Mouse (Mus musculus) stomach, postnatal 0 days (tissue): ENCODE results near the gene Gatad1. TPM values are rescaled to one million over a fixed set of nuclear protein-coding genes. Genes with fewer than 3 reads are reported as not detected.

Experiments used
- ATAC-seq: fragments of 200-750 bp; cut with Nextera tagmentation; 2 replicates; pipeline ENCODE4 v1.8.0; 2017; ENCODE audit not compliant: low FRiP score, low TSS enrichment
- DNase-seq: peaks from one replicate; pipeline ENCODE4 v3.0.0-alpha.2; 2016; ENCODE audit warnings: low spot score
- H3K27ac ChIP-seq: fragments of 300-500 bp; sonication (generic); replicated peaks from 2 replicates; pipeline ENCODE4 v1.5.1; 2014; ENCODE audit warnings: mild to moderate bottlenecking, control low read depth
- H3K27me3 ChIP-seq: fragments of 300-500 bp; sonication (generic); 2 replicates; pipeline ENCODE4 v1.6.1; 2014; ENCODE audit warnings: low read length; ENCODE audit not compliant: control insufficient read depth, insufficient read depth
- H3K36me3 ChIP-seq: fragments of 300-500 bp; sonication (generic); 2 replicates; pipeline ENCODE4 v1.6.1; 2014; ENCODE audit warnings: low read length, mixed read lengths; ENCODE audit not compliant: control insufficient read depth, insufficient read depth
- H3K4me1 ChIP-seq: fragments of 300-500 bp; sonication (generic); replicated peaks from 2 replicates; pipeline ENCODE4 v1.6.1; 2014; ENCODE audit warnings: antibody characterized with exemption; ENCODE audit not compliant: control insufficient read depth, insufficient read depth
- H3K4me2 ChIP-seq: fragments of 300-500 bp; sonication (generic); replicated peaks from 2 replicates; pipeline ENCODE4 v1.6.1; 2014; ENCODE audit warnings: low read depth, mild to moderate bottlenecking, control low read depth, moderate library complexity
- H3K4me3 ChIP-seq: fragments of 300-500 bp; sonication (generic); 2 replicates; pipeline ENCODE4 v1.5.1; 2014; ENCODE audit warnings: low read depth, low read length, control low read depth
- H3K9ac ChIP-seq: fragments of 300-500 bp; sonication (generic); 2 replicates; pipeline ENCODE4 v1.6.1; 2014; ENCODE audit warnings: mild to moderate bottlenecking, low read length, control low read depth, mixed read lengths
- H3K9me3 ChIP-seq: fragments of 300-500 bp; sonication (generic); 2 replicates; pipeline ENCODE4 v1.6.1; 2016; ENCODE audit warnings: low read length; ENCODE audit not compliant: control insufficient read depth
- CTCF ChIP-seq: IDR thresholded peaks from 2 replicates; pipeline ENCODE4 v1.5.1; 2016; ENCODE audit warnings: antibody characterized with exemption, low read depth, mild to moderate bottlenecking, moderate library complexity
- EP300 ChIP-seq: optimal IDR thresholded peaks from 2 replicates; pipeline ENCODE3; 2016; ENCODE audit warnings: antibody characterized with exemption
- WGBS: fragments of 180-500 bp; shearing (Covaris S2); extraction: QIAGEN DNeasy Blood & Tissue Kit; methylation state at CpG from one replicate; pipeline ENCODE4 v1.1.7; 2014; 5-methylcytosine and 5-hydroxymethylcytosine counted together
- polyA plus RNA-seq: library from polyadenylated mRNA; unstranded; fragments of >200 nt; fragmentation: Nextera tagmentation; extraction: Ambion mirVana; gene quantifications from 2 replicates; pipeline ENCODE4 v1.2.1, GENCODE M21; 2015

The Gatad1 gene
- polyA plus RNA-seq, 1 experiment from 2014 or later = 40.6 TPM

DNA sequence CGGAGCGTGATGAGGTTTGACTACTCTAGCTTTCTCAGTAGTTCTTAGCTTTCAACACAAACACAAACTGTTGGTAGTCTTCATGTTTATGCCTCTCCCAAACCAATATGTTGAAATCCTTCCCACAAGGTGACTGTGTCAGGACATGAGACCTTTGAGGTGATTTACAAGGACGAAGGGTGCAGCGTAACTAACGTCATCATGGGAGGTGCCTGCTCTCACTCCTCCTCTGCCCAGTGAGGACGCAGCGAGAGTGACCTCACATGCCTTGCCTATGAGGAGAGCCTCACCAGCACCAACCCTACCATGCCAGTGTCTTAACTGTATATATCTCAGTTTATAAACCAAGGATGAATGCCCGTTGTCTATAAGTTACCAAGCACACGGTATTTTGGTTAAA is 49.9 kb downstream of the Gatad1 start:
- DNase-seq = no peak
- H3K27me3 ChIP-seq = no peaks in the 10 kb centered on the region
- no peaks in the 10 kb centered on the region for H3K4me1 ChIP-seq
- no peak for ATAC-seq
- 91% methylated on average over 9 of the region's 9 CpGs for WGBS
- no peak overlapping the region for H3K9ac ChIP-seq
- H3K4me3 ChIP-seq = no peak overlapping the region
- H3K27ac ChIP-seq = no peak overlapping the region
- peaks cover 4% of the 10 kb centered on the region for H3K36me3 ChIP-seq
- TF ChIP-seq CTCF (no peak), EP300 (no peak)
- H3K4me2 ChIP-seq = no peak overlapping the region
- no peaks in the 10 kb centered on the region for H3K9me3 ChIP-seq

DNA sequence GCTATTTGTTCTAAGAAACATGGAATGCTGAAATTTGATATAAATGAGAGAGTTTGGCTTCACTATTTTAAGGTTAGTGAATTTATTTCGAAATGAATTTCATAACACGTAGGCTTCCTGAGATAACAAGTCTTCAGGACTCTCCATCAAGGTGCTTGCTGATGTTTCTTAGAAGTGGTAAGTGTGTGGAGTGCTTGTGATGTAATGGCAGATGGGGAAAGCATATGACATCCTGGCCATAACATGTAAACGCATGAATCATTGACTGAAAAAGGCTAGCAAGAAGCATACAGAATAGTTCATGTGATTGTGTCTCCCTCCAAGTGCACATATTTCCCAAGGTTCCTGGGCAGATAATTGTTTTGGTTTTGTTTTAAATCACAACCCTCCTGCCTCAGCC is 56.2 kb downstream of the Gatad1 start:
- TF ChIP-seq CTCF (no peak), EP300 (no peak)
- Histone ChIP-seq H3K36me3 (no peaks in the 10 kb centered on the region; the same call in 1 of the 2 replicates), H3K4me1 (0 out of 2 replicates have a peak, but pooled peaks cover 2% of the 10 kb centered on the region), H3K4me3 (no peak overlapping the region), H3K4me2 (no peak overlapping the region), H3K27me3 (no peaks in the 10 kb centered on the region), H3K9ac (no peak overlapping the region), H3K9me3 (no peaks in the 10 kb centered on the region), H3K27ac (no peak overlapping the region)
- ATAC-seq (no peak), DNase-seq (no peak)
- WGBS = 91% methylated on average over 3 of the region's 3 CpGs

GRCm38 (mm10) chr5:3600298-3600697 is 56.7 kb downstream of the Gatad1 start:
- no peaks in the 10 kb centered on the region for H3K9me3 ChIP-seq

DNA sequence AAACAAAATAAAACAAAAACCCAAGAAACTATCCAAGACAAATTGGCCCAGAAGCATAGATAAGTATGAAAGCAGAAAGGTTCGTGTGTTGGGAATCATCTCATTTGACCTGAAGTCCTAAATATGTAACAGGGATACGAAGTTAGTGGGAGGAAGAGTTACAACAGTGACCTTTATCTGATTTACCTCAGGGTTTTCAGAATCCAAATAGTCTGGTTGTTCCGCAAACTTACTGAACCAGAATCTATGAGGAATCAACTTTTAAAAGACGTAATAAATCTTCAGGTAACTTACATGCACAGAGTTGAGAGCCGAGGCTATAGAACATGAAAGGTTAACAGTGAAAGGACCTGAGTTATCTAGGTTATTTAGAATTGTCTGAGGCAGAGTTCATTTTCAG is 58.2 kb downstream of the Gatad1 start:
- Histone ChIP-seq H3K4me2 (no peak overlapping the region), H3K27me3 (no peaks in the 10 kb centered on the region), H3K9ac (no peak overlapping the region), H3K4me3 (no peak overlapping the region), H3K27ac (no peak overlapping the region), H3K9me3 (no peaks in the 10 kb centered on the region), H3K4me1 (peaks cover 4% of the 10 kb centered on the region; the same call in 1 of the 2 replicates), H3K36me3 (no peaks in the 10 kb centered on the region)
- DNase-seq = no peak
- 86% methylated on average over 5 of the region's 5 CpGs for WGBS
- ATAC-seq = no peak
- TF ChIP-seq EP300 = no peak
- TF ChIP-seq CTCF = no peak

More at GRCm38 (mm10) chr5:3600298-3600697, 56.7 kb downstream of the Gatad1 start:
- H3K27me3 ChIP-seq = no peaks in the 10 kb centered on the region
- H3K9ac ChIP-seq = no peak overlapping the region
- no peak overlapping the region for H3K27ac ChIP-seq
- peaks cover 2% of the 10 kb centered on the region; the same call in 1 of the 2 replicates for H3K4me1 ChIP-seq
- no peak overlapping the region for H3K4me2 ChIP-seq
- no peak for TF ChIP-seq EP300
- TF ChIP-seq CTCF = no peak
- ATAC-seq (no peak), DNase-seq (no peak)
- no peak overlapping the region for H3K4me3 ChIP-seq
- H3K36me3 ChIP-seq = no peaks in the 10 kb centered on the region
- WGBS = 83% methylated on average over 1 of the region's 1 CpGs

DNA sequence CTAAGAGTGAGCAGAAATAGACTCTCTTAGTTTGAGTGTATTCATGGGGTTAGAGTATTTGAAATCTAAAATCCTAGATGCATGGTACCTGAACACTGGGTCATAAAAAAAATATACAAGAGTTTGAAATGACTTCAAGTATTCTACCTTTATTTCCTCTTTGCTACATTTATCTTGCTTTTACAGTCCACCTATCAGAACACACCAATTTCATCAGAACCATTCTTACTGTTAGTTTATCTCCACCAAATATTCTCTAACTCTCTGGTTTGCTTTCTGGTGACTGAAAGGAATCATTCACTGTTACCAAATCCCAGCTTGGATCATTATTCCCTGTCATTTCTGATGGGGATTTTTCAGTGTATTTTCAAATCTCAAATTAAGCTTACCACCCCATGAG is 59.8 kb downstream of the Gatad1 start:
- Histone ChIP-seq H3K9ac (no peak overlapping the region; the same call in 1 of the 2 replicates), H3K27ac (no peak overlapping the region), H3K4me2 (peak overlapping the region; percentile 66), H3K9me3 (no peaks in the 10 kb centered on the region), H3K4me1 (peaks cover 4% of the 10 kb centered on the region; the same call in 1 of the 2 replicates), H3K27me3 (no peaks in the 10 kb centered on the region), H3K4me3 (no peak overlapping the region), H3K36me3 (no peaks in the 10 kb centered on the region)
- no peak for ATAC-seq
- DNase-seq = no peak
- TF ChIP-seq EP300 (no peak), CTCF (no peak)

GRCm38 (mm10) chr5:3596399-3596766 is 60.6 kb downstream of the Gatad1 start, which contains the start of gene Rbm48:
Gene Rbm48, minus strand, starts transcription at chr5:3596585.
- peaks cover 4% of the 10 kb centered on the region; the same call in 1 of the 2 replicates for H3K4me1 ChIP-seq
- H3K27me3 ChIP-seq = no peaks in the 10 kb centered on the region
- H3K4me3 ChIP-seq = peak within 1 kb of the TSS; percentile 80
- DNase-seq (peak; percentile 88), ATAC-seq (peak; percentile 88)
- H3K9ac ChIP-seq = peak within 1 kb of the TSS; percentile 82
- H3K9me3 ChIP-seq = no peaks in the 10 kb centered on the region
- peak within 1 kb of the TSS; percentile 86 for H3K4me2 ChIP-seq
- peak within 1 kb of the TSS; percentile 84 for H3K27ac ChIP-seq
- H3K36me3 ChIP-seq = no peaks in the 10 kb centered on the region
- TF ChIP-seq CTCF (peak; percentile 80), EP300 (no peak)
- under 1% methylated on average over 31 of the region's 31 CpGs for WGBS
